ENCODE assay signal across 16 mouse cellular contexts in genomic region chr4:84752613-84753185, GRCm38 (mm10).
DNase-seq lines count a peak whose midpoint lies in the region; ATAC-seq and TF ChIP-seq lines count a peak whose summit lies in the region.
"Had no signal": no experiment of that assay in that cellular context is flagged by ENCODE, and none has a peak within 500 bp of the region (broad histone marks: within the 10 kb centered on the region; RNA-seq: fewer than 3 reads in every experiment).

No protein-coding gene starts in this region.

- ATAC-seq in embryonic facial prominence, embryonic 11.5 days (replicated peaks; ENCODE audit: insufficient number of reproducible peaks, low FRiP score, low TSS enrichment, low read depth) = no peak
- ATAC-seq in lung, embryonic 14.5 days (ENCODE audit: insufficient read depth) = peak; percentile 74; the same call in 1 of the 2 replicates
- ATAC-seq: inflammation-experienced regulatory T-cells, adult 6 months had no signal

- no peak overlapping the region for H3K9ac ChIP-seq in embryonic facial prominence, embryonic 11.5 days (replicated peaks; ENCODE audit: low read length)
- H3K9ac ChIP-seq in lung, embryonic 14.5 days = no peak overlapping the region
- H3K9ac ChIP-seq: embryonic facial prominence, embryonic 15.5 days; forebrain, embryonic 12.5 days; liver, embryonic 14.5 days had no signal

- no peaks in the 10 kb centered on the region for H3K4me1 ChIP-seq in embryonic facial prominence, embryonic 11.5 days (ENCODE audit: control insufficient read depth, insufficient read depth, low read length)
- H3K4me1 ChIP-seq in embryonic facial prominence, embryonic 10.5 days = peaks cover 10% of the 10 kb centered on the region
- H3K4me1 ChIP-seq in lung, embryonic 14.5 days (ENCODE audit: insufficient read depth) = no peaks in the 10 kb centered on the region
- H3K4me1 ChIP-seq: forebrain, embryonic 12.5 days had no signal

- no peak for TF ChIP-seq CTCF in lung, embryonic 14.5 days (IDR thresholded peaks at IDR 0.05; ENCODE audit: low read depth)

- no peaks in the 10 kb centered on the region for H3K36me3 ChIP-seq in embryonic facial prominence, embryonic 11.5 days (replicated peaks; ENCODE audit: control insufficient read depth, insufficient read depth, low read depth, low read length)
- no peaks in the 10 kb centered on the region for H3K36me3 ChIP-seq in embryonic facial prominence, embryonic 10.5 days (replicated peaks)
- H3K36me3 ChIP-seq in lung, embryonic 14.5 days (ENCODE audit: insufficient read depth) = no peaks in the 10 kb centered on the region
- H3K36me3 ChIP-seq: embryonic facial prominence, embryonic 15.5 days; forebrain, embryonic 12.5 days had no signal

- no peaks in the 10 kb centered on the region for H3K9me3 ChIP-seq in embryonic facial prominence, embryonic 11.5 days (replicated peaks; ENCODE audit: control insufficient read depth, low read length)
- H3K9me3 ChIP-seq in embryonic facial prominence, embryonic 10.5 days = no peaks in the 10 kb centered on the region
- no peaks in the 10 kb centered on the region for H3K9me3 ChIP-seq in lung, embryonic 14.5 days (ENCODE audit: low read depth, low read length)
- H3K9me3 ChIP-seq: embryonic facial prominence, embryonic 15.5 days; forebrain, embryonic 12.5 days had no signal

- H3K4me2 ChIP-seq in embryonic facial prominence, embryonic 11.5 days (ENCODE audit: low read depth, low read length) = no peak overlapping the region
- H3K4me2 ChIP-seq in lung, embryonic 14.5 days = no peak overlapping the region
- H3K4me2 ChIP-seq: embryonic facial prominence, embryonic 15.5 days; forebrain, embryonic 12.5 days had no signal

- H3K27me3 ChIP-seq in embryonic facial prominence, embryonic 11.5 days (ENCODE audit: control insufficient read depth, insufficient read depth, low read length) = no peaks in the 10 kb centered on the region
- H3K27me3 ChIP-seq in embryonic facial prominence, embryonic 10.5 days (replicated peaks; ENCODE audit: low read depth, poor library complexity, severe bottlenecking) = peaks cover 5% of the 10 kb centered on the region; the same call in 1 of the 2 replicates
- no peaks in the 10 kb centered on the region for H3K27me3 ChIP-seq in lung, embryonic 14.5 days (ENCODE audit: insufficient read depth, low read length)
- H3K27me3 ChIP-seq: embryonic facial prominence, embryonic 15.5 days had no signal

- 55% methylated on average over 8 of the region's 8 CpGs for WGBS in embryonic facial prominence, embryonic 11.5 days
- WGBS in embryonic facial prominence, embryonic 10.5 days = 65% methylated on average over 8 of the region's 8 CpGs
- WGBS in lung, embryonic 14.5 days = 28% methylated on average over 8 of the region's 8 CpGs

- no peak overlapping the region for H3K4me3 ChIP-seq in embryonic facial prominence, embryonic 11.5 days (ENCODE audit: low read depth, low read length)
- H3K4me3 ChIP-seq in embryonic facial prominence, embryonic 10.5 days = no peak overlapping the region
- no peak overlapping the region for H3K4me3 ChIP-seq in lung, embryonic 14.5 days (ENCODE audit: low read depth, low read length)
- H3K4me3 ChIP-seq: embryonic facial prominence, embryonic 15.5 days; forebrain, embryonic 12.5 days had no signal

- no peak overlapping the region for H3K27ac ChIP-seq in embryonic facial prominence, embryonic 11.5 days (replicated peaks; ENCODE audit: low read depth, low read length)
- no peak overlapping the region for H3K27ac ChIP-seq in embryonic facial prominence, embryonic 10.5 days (replicated peaks)
- no peak overlapping the region for H3K27ac ChIP-seq in lung, embryonic 14.5 days (ENCODE audit: low read depth)
- H3K27ac ChIP-seq: embryonic facial prominence, embryonic 15.5 days; forebrain, embryonic 12.5 days; liver, embryonic 14.5 days had no signal

- peak; percentile 63 for DNase-seq in embryonic facial prominence, embryonic 11.5 days (ENCODE audit: low spot score)
- no peak for DNase-seq in embryonic facial prominence, embryonic 10.5 days (ENCODE audit: low spot score)
- peak; percentile 59 for DNase-seq in lung, embryonic 14.5 days
- DNase-seq in lung, postnatal 36 days = no peak
- DNase-seq in heart, adult 9 months (ENCODE audit: low spot score in 2 of 2) = peak; percentile 1 to 2
- peak; percentile 18 to 49 for DNase-seq in lung, postnatal 4 days
- no peak for DNase-seq in adrenal gland, postnatal 4 days (ENCODE audit: low spot score in 2 of 2)
- DNase-seq in right cerebral cortex, postnatal 36 days (ENCODE audit: low spot score in 2 of 2) = no peak
- DNase-seq: adrenal gland, postnatal 14 days; B cell, adult 2 months; cerebellum, adult 11-12 months; kidney, postnatal 36 days had no signal

Comparison
In these comparisons a context has a peak if more than half of its experiments do, and no peak if none do; other contexts are left out.
1. DNase-seq: peak in embryonic facial prominence, embryonic 11.5 days (single experiment), lung, embryonic 14.5 days (single experiment), heart, adult 9 months (2 of 2) and lung, postnatal 4 days (2 of 2); none in embryonic facial prominence, embryonic 10.5 days (single experiment), lung, postnatal 36 days (single experiment), adrenal gland, postnatal 4 days (0 of 2) and right cerebral cortex, postnatal 36 days (0 of 2).